Mouse (Mus musculus) forelimb bud, embryonic 11.5 days (tissue): Measurements from ENCODE around the gene Zfp143.
A peak's percentile ranks its signal among the peaks of the same experiment; 100 is the strongest.
"Not testable (repeated sequence)": the region's sequence is repeated elsewhere in the genome, so short reads cannot be mapped to it uniquely, and the experiment has no call there.

Experiments
- DNase-seq: peaks from one replicate; pipeline ENCODE4 v3.0.0-alpha.2; 2012; ENCODE audit warnings: low read depth, low spot score

The Zfp143 gene

DNA sequence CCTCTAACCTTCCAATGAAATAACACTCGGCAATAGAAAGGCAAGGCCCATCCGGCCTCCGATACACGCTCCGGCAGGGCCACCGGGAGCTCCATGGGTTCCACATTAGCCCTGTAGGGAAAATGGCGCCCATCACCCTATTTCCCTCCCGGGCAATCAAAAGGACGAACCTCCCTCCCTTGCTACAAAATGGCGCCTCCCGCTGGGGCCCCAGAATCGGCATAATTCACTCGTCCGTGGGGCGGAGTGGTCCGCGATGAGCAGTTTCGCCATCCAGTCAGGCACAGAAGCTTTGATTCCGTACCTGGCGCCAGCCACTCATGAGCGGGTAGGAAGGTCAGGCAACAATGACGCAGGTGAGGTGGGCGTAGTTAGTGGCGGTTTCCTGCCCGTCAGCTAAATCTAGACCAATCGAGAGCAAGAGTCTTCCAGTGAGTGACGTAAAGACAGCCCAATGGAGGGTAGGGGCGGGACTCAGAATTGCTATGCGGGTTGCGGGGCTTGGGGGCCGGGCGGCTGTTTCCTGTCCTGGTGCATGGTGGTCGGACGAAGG lies at the start of gene Zfp143:
Gene Zfp143, plus strand, starts transcription at position 19 of the 553 bp plus-strand sequence.
- peak; percentile 100 for DNase-seq

DNA sequence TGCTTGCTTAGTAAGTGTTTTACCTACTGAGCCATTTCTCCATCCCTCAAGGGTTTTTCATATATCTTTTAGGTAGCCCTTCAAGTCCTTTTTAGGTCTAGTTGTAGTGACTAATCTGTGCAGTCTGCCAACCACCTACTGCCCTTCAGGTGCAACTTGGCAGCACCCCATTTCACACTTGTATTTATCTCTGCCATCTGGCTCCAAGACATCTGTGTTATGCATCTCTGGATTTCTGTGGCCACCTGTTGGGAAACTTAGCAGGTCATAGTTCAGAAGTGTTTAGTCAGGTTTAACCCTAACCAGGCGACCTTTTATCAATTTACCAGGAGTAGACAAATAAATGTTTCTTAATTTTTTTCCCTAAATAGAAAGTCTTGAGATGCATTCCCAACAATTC lies 49.6 kb upstream of the Zfp143 start:
- DNase-seq: no peak

DNA sequence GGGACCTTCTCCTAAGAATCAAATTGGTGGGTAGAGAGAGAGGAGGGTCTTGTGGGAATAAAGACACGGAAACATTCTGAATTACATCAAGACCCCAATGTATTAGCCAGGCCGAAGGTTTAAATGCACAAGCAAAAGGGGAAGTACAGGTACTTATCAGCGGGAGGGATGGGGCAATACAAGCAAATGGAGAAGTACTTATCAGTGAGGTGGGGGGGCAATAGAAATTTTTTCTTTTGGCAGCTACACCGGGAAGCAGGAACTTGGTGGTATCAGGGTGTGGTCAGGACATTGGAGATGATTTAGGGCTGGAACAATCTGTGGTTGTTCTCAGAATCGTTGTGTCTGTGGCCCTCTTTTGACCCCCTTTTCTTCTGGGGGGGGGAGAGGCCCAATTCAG lies 46.7 kb upstream of the Zfp143 start:
- DNase-seq: no peak

DNA sequence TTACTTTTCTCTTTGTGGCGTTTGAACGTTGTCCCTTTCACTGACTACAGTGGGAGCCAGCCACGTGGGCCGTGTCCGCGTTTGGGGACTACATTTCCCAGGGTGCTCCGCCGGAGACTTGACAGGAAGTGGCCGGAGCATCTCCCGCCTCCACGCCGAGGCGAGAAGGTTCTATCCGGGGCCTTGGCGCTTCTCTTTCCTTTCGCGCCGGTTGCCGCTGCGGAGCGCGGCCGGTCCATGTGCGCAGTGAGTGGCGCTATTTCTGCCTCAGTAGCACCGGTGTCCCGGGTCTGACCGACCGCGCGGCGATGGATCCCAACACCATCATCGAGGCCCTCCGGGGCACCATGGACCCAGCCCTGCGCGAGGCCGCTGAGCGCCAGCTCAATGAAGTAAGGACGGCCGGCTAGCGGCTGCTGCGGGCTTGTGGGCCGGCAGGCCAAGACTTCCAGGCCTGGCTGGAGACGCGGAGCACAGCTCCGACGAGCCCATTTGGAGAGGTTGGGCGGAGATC lies 42.8 kb upstream of the Zfp143 start, which contains the start of gene Ipo7:
Gene Ipo7, plus strand, starts transcription at position 158 of the 514 bp plus-strand sequence.
- peak; percentile 87 for DNase-seq

DNA sequence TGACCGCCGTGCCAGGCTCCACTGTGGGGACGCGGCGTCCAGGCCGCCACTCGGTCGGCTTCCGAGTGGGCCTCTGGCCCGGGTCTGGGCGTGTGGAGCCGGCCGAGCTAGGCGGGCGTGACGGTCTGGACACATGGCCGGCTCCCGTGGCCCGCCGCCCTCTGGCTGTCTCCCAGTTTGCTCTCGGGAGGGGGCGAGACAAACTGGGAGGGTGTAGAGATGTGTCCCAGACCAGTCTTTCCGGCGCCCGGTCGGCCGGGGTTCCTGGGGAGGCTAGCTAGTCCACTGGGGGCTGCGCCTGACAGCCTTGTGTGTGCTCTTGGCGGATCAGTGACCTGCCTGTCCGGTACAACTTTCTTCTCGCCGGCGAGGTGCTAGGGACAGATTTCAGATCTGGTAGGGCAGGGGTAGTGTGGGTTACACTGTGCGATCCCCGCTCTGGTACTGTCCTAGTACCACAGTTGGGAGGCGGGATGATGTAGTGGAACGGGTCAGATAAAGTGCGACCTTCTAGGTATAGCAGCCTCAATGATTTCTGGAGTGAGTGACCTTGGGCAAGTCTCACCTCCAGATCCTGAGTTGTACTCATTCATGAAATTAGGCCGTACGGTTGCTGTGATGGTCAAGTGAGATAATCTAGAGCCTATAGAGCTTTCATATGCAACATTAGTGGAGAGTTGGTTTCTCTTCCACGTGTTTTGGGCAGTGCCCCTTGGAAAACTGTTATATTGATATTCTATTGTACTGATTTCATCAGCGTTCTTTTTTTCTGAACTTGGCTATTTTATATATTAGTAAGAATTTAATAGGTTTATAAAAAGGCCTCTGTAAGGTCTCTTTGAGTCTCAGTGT lies 42.2 kb upstream of the Zfp143 start:
- DNase-seq: peak; percentile 4

DNA sequence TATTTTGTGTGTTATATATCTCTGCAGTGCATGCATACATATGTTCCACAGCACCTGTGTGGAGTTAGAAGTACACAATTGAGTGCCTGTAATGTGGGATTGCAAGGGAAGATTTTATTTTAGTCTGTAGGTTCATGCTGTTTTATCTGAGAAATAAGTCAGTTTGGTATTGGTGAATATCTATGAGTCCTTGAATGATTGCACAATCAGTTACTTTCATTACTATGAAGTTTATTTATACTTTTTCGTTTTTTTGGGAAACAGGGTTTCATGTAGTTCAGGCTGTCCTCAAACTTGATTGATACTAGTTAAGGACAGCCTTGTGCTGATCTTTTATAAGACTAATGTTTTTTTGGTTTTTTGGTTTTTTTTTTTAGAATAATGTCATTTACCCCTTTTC lies 37.5 kb upstream of the Zfp143 start:
- no peak for DNase-seq

DNA sequence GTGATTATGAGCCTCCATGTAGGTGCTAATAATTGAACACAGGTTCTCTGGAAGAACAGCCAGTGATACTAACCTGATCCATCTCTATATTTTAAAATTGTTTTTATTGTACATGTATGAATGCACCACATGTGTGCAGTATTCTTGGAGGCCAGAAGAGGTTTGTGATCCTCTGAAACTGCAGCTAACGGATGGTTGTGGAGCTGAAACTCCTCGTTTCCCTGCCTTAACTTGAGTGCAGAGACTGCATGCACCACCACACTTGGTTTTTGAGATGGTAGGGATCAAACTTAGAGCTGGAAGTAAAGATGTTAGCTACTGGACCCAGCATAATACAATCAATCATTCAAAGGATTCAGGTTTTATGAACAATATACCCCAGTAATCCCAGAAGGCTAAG lies 34.4 kb upstream of the Zfp143 start:
- DNase-seq: no peak

DNA sequence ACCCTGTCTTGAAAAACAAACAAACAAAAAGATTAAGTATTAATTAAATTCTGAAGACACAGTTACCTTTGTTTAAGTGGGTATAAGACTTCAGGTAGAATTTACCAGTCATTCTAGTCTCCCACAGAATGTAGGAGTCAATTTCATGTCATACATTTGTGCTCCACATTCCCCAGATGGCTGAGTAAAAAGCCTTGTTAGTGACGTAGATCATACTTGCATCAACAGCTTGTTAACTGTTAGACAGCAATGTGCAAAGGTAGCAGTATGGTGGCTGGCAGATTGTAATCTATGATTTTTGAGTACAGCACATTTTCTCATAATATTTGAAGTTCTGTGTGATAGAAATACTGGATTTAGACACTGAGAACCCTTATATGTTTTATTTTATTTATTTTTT lies 32.2 kb upstream of the Zfp143 start:
- DNase-seq: no peak

DNA sequence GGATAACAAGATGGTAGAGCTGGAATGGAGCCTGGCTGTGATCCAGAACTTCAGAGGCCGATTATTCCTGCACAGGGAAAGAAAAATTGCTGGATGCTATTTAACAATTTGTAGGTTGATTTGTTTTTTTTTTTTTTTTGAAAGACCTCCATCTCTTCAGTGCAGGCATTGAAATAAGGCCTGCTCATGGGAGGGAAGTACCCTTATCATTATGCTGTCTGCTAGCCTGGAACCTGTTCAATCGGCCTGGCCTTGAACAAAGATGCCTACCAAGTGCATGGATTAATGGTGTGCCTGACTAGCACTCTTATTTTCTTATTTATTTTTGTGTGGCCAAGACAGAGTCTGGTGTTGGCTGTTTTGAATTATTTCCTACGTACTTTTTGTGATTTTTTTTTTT lies 30.7 kb upstream of the Zfp143 start:
- DNase-seq: no peak

DNA sequence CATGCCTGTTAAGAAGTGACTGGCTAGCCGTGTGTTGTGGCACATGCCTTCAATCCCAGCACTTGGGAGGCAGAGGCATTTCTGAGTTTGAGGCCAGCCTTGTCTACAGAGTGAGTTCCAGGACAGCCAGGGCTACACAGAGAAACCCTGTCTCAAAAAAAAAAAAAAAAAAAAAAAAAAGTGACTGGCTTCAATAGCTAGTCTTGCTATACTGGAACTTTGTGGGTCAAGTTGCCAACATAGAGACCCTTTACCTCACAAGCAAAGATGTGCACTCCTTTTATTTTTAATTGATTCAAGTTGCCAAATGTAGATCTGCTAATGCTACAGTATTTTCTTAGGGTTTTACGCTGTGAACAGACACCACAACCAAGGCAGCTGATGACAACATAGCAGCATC lies 3.3 kb upstream of the Zfp143 start:
- not testable (repeated sequence) for DNase-seq

DNA sequence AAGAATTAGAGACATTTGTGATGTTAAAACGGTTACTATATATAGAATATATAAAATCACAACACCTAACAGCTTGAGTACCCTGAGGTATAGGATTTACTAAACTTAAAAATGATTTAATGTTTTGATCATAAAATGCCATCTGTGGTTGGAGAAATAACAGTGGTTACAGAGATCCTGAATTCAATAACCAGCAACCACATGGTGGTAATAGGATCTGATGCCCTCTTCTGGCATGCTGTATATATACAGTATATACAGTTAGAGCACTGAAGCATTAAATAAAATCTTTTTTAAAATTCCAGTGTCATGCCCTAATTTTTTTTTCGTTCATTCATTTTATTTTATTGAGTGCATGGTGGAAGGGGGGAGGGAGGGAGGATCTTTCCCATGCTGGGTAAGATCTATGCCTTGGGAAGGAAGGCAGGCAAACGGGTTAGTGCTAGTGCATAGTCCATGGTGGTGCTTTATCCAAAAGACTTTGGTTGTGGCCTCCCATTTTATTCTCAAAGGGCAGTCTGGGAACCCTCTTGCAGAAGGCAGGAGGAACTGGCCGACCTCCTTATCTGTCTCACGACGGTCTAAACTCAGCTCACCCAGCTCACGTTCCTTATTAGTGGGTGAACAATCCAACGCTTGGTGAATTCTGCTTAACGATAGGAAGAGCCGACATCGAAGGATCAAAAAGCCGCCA lies 1.8 kb upstream of the Zfp143 start:
- DNase-seq: peak; percentile 53

DNA sequence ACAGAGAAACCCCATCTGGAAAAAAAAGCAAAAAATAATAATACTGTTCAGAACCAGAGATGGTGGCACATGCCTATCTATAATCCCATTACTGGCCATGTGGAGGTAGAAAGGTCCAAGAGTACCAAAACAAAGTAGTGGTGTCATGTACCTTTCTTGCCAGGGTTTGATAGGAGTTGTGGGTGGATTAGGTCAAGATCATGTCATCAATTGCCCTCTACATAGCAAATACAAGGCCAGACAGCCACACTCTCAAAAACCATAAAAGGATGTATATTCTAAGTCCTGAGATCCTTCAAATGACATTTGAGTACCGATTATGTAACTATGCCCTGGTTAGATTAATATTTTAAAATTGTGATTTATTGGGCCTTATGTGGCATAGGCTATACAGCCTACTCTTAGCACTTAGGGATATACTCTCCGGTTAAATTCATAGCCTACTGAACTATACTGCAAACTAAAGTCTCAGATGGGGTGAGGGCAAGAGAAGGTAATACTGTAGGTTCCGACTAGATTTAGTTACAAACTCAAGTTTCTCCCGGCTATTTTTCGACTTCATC lies 830 bp upstream of the Zfp143 start:
- DNase-seq: no peak

DNA sequence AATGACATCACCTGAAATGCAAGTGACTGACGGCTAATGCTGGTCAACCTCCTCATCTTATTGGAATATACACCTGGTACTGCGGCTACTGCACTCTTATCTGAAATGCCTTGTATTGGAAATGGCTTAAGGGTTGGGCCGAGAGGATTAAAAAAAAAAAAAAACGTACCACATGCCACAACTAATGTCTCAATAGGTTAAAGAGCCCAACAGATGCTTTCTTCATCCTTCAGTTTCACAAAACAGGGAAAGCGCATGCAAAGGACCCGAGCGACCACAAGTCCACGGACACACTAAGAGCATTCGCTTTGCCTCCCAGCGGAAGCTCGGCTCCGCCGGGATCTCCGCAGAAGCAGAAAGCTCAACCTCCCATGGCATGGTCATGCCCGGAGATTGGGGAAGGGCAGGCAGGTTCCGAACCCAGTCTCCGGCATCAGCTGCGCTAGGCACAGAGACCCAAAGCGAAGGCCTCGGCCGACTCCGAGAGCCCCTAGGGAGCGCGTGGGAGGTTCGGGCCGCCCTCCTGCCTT lies 283 bp upstream of the Zfp143 start:
- DNase-seq: peak; percentile 58

DNA sequence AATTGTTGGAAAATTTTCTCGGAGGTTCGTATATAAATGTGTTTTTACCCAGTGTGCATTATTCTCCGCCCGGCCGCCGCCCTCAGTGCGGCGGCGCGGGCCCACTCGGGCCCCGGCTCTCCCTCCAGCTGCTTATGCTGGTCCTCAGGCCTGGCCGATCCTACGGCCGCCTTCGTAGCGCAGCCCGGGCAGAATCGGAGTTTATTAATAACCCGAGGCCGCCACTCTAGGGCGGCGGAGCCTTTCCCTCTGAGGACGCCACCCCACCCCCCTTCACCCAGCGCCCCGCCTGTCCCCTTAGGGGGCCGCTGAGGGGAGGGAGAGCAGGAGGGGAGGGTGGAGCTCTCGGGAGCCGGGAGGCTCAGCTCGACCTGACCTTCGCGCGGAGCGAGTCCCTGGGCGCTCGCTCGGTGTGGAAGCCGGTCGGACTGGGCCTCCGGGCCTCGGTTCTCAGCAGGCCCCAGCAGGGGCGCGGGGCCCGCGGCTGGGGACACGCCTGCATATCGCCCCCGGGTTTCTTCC lies 796 bp downstream of the Zfp143 start:
- DNase-seq: no peak

DNA sequence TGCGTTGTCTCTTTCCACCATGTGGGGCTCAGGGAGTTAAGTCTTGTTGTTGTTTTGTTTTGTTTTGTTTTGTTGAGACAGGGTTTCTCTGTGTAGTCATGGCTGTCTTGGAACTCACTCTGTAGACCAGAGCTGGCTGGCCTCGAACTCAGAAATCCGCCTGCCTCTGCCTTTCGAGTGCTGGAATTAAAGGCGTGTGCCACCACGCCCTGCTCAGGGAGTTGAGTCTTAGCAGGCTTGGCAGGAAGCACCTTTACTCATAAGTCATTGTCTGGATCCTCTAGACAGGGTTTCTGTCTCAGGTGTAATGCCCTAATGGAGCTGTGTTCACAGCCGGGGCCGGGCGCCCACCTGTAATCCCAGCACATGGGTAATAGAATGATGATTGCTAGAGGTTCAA lies 2.7 kb downstream of the Zfp143 start:
- DNase-seq: no peak

DNA sequence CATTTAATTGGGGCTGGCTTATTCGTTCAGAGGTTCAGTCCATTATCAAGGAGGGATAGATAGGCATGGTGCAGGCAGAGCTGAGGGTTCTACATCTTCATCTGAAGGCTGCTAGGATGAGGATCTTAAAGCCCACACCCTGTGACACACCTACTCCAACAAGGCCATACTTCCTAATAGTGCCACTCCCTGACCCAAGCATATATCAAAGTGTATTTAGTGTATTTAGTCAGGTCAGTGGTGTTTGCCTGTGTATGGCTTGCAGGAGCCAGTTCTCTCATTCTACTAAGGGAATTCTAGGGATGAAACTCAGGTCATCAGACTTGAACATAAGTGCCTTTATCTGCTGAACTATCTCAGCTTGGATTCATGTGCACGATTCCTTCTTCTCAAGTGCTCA lies 8.1 kb downstream of the Zfp143 start:
- DNase-seq: no peak

DNA sequence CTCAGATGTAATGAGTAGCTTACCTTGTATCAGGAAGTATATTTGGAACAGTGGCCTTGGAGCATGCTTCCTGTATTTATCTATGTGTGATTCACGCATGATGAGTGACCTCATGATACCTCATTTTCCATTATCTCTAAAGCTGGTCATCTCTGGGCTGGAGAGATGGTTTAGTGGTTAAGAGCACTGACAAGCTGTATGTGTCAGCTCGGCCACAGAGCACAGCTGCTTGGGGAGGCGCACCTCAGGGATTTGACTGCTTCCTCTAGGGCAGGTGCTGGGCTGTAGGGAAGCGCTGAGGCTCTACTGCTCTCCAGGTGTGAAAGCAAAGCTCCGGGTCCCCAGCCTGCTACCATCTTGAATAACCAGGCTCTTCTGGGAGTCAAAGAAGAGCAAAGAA lies 17.2 kb downstream of the Zfp143 start:
- no peak for DNase-seq

DNA sequence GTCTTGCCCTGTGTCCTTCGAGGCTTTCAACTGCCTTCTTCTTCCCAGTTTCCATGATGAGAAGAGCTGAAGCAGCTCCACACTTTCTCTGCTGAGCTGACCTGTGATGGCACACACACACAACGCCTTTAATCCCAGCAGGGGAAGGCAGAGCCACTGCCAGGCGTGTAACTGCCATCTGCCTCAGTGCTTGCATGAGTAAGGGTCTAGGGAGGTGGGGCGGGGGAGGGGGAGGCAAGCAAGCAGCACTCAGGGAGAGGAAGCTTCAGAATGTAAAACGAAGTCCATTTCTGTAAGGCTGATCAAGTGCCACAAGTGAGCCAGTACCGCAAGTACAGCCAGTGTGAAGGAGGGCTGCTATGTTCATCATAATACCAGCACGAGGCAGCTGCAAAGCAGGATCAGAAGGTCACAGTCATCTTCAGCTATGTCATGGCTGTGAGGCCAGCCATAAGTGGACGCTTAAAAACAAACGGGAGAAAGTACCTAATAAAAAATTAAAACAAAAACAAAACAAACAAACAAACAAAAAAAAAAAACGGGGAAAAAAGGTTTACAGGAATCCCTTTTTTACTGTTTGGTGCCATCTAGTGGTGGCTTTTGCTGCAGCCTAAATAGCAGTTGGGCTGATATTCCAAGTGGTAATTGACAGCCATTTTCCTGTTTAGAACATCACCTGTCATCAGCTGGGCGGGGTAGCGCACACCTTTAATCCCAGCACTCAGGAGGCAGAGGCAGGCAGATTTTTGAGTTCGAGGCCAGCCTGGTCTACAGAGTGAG lies 22.6 kb downstream of the Zfp143 start:
- peak; percentile 68 for DNase-seq

DNA sequence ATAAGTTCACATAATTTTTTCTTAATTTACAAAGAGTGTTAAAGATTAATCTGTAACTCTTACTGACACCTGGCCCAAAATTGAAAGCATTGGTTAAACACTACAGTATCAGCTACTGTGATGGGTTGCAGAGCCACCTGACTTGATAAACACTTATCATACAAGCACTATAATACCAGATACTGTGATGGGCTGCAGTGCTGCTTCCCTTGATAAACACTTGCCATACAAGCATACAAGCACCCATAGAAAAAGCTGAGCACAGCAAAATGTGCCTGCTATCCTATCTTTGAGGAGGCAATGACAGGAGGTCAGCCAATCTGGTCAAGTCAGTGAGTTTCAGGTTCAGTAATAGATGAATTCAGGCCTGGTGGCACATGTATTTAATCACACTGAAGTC lies 24.2 kb downstream of the Zfp143 start:
- no peak for DNase-seq

DNA sequence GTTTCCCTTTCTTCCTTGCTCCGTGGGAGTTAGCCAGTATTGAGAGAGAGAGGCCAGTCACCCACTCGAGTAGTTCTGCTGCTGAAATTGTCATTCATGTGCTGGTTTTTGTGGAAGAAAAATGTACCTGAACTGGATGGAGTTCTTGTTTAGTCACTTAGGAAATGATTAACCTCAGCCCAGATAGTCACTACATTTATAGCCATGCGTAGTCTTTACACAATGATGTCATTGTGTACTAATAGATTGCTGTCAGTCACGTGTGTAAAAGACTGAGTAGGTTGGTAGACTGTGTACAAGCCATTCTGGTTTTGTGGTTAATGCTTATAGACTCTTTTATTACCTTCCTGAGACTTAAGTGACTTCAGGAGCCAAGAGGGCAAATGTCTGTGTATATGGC lies 26.9 kb downstream of the Zfp143 start:
- no peak for DNase-seq

DNA sequence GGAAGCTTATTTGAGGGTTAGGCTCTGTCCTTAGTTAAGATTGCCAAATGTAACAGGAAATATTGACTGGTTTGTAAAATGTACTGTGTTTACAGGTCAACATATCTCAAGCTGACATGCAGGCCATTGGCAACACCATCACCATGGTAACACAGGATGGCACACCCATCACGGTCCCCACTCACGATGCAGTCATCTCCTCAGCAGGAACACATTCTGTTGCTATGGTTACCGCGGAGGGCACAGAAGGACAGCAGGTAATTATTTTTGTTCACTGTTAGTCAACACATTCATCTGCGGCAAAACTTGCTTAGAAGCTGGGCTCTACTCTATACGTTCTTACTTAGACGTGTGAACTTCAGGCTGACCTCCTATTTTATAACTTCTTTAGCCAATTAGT lies 30.7 kb downstream of the Zfp143 start:
- no peak for DNase-seq
